Mouse (Mus musculus): Measurements from ENCODE around the gene Ugcg. TPM values are rescaled to one million over a fixed set of nuclear protein-coding genes. Genes with fewer than 3 reads are reported as not detected.

Ugcg gene
- polyA plus RNA-seq, 1 experiment, result 22.3 TPM

- no peak overlapping the region for H3K27ac ChIP-seq (ENCODE audit: insufficient read depth, low read depth, low read length)
- no peaks in the 10 kb centered on the region for H3K4me1 ChIP-seq (ENCODE audit: control insufficient read depth, insufficient read depth, low read length)
- no peak overlapping the region for H3K4me3 ChIP-seq (ENCODE audit: insufficient read depth, low read length)
- TF ChIP-seq CTCF (IDR thresholded peaks at IDR 0.05; ENCODE audit: low read depth, low read length), result no peak
These were observed 28.0 kb downstream of the Ugcg start for GRCm38 (mm10) chr4:59217101-59217500.

DNA sequence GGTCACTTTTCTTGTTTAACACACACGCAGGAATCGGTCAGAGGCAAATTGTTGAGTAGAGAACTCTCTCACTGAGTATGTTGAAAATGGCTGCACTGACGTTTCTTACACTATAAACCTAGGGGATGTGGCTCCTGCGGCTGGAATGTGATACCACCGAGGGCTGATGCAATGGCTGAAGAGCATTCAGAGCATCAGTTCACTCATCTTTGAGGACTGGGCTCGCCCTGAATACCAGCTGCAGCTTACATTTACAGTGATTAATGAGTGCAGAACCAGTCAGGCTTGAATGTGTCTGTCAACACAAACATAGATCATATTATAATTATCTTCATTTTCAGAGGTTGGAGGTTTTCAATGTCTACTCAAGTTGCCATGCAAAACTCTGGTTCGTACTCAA lies 29.1 kb downstream of the Ugcg start:
- TF ChIP-seq POLR2A (IDR thresholded peaks at IDR 0.05; ENCODE audit: borderline replicate concordance, low read depth, low read length) (no peak), CTCF (IDR thresholded peaks at IDR 0.05; ENCODE audit: low read depth, low read length) (no peak)
- Histone ChIP-seq H3K4me1 (ENCODE audit: control insufficient read depth, insufficient read depth, low read length) (no peaks in the 10 kb centered on the region), H3K4me3 (ENCODE audit: insufficient read depth, low read length) (no peak overlapping the region), H3K27ac (ENCODE audit: insufficient read depth, low read depth, low read length) (no peak overlapping the region)

GRCm38 (mm10) chr4:59222226-59222625 lies 33.2 kb downstream of the Ugcg start:
- no peaks in the 10 kb centered on the region for H3K4me1 ChIP-seq (ENCODE audit: control insufficient read depth, insufficient read depth, low read length)
- no peak overlapping the region for H3K27ac ChIP-seq (ENCODE audit: insufficient read depth, low read depth, low read length)
- no peak overlapping the region for H3K4me3 ChIP-seq (ENCODE audit: insufficient read depth, low read length)
- TF ChIP-seq CTCF (IDR thresholded peaks at IDR 0.05; ENCODE audit: low read depth, low read length) (no peak), POLR2A (IDR thresholded peaks at IDR 0.05; ENCODE audit: borderline replicate concordance, low read depth, low read length) (no peak)

- Histone ChIP-seq H3K27ac (ENCODE audit: insufficient read depth, low read depth, low read length) (no peak overlapping the region), H3K4me1 (ENCODE audit: control insufficient read depth, insufficient read depth, low read length) (no peaks in the 10 kb centered on the region), H3K4me3 (ENCODE audit: insufficient read depth, low read length) (no peak overlapping the region)
- no peak for TF ChIP-seq CTCF (IDR thresholded peaks at IDR 0.05; ENCODE audit: low read depth, low read length)
- no peak for TF ChIP-seq POLR2A (IDR thresholded peaks at IDR 0.05; ENCODE audit: borderline replicate concordance, low read depth, low read length)
These were observed 34.1 kb downstream of the Ugcg start for GRCm38 (mm10) chr4:59223055-59223615.

DNA sequence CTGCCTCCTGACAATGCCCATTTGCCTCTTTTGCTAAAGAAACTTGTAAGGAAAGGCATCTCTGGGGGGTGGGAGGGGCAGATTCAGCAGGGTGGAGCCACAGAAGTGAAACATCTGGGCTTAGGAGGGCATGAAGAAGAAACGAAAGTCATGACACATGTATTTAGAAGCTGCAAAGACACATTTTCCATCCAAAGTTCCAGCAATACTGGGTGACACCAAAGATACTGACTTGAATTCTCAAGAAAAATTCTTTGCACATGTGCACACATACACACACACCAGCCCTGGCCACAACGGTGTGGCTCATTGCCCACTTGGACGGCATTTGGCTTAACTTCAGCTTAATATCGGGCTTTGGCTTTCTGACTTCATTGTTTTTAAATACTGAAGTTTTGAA lies 35.8 kb downstream of the Ugcg start:
- Histone ChIP-seq H3K27ac (ENCODE audit: insufficient read depth, low read depth, low read length) (no peak overlapping the region), H3K4me3 (ENCODE audit: insufficient read depth, low read length) (no peak overlapping the region), H3K4me1 (ENCODE audit: control insufficient read depth, insufficient read depth, low read length) (no peaks in the 10 kb centered on the region)
- TF ChIP-seq CTCF (IDR thresholded peaks at IDR 0.05; ENCODE audit: low read depth, low read length) (no peak), POLR2A (IDR thresholded peaks at IDR 0.05; ENCODE audit: borderline replicate concordance, low read depth, low read length) (no peak)

GRCm38 (mm10) chr4:59227047-59227446 lies 38.0 kb downstream of the Ugcg start:
- H3K4me3 ChIP-seq (ENCODE audit: insufficient read depth, low read length), result no peak overlapping the region
- TF ChIP-seq CTCF (IDR thresholded peaks at IDR 0.05; ENCODE audit: low read depth, low read length) (no peak), POLR2A (IDR thresholded peaks at IDR 0.05; ENCODE audit: borderline replicate concordance, low read depth, low read length) (no peak)

GRCm38 (mm10) chr4:59228951-59229350 lies 39.9 kb downstream of the Ugcg start:
- no peak overlapping the region for H3K27ac ChIP-seq (ENCODE audit: insufficient read depth, low read depth, low read length)
- no peak overlapping the region for H3K4me3 ChIP-seq (ENCODE audit: insufficient read depth, low read length)
- no peaks in the 10 kb centered on the region for H3K4me1 ChIP-seq (ENCODE audit: control insufficient read depth, insufficient read depth, low read length)
- TF ChIP-seq CTCF (IDR thresholded peaks at IDR 0.05; ENCODE audit: low read depth, low read length) (no peak), POLR2A (IDR thresholded peaks at IDR 0.05; ENCODE audit: borderline replicate concordance, low read depth, low read length) (no peak)

More at GRCm38 (mm10) chr4:59227047-59227446, 38.0 kb downstream of the Ugcg start:
- Histone ChIP-seq H3K27ac (ENCODE audit: insufficient read depth, low read depth, low read length) (no peak overlapping the region), H3K4me1 (ENCODE audit: control insufficient read depth, insufficient read depth, low read length) (no peaks in the 10 kb centered on the region)

DNA sequence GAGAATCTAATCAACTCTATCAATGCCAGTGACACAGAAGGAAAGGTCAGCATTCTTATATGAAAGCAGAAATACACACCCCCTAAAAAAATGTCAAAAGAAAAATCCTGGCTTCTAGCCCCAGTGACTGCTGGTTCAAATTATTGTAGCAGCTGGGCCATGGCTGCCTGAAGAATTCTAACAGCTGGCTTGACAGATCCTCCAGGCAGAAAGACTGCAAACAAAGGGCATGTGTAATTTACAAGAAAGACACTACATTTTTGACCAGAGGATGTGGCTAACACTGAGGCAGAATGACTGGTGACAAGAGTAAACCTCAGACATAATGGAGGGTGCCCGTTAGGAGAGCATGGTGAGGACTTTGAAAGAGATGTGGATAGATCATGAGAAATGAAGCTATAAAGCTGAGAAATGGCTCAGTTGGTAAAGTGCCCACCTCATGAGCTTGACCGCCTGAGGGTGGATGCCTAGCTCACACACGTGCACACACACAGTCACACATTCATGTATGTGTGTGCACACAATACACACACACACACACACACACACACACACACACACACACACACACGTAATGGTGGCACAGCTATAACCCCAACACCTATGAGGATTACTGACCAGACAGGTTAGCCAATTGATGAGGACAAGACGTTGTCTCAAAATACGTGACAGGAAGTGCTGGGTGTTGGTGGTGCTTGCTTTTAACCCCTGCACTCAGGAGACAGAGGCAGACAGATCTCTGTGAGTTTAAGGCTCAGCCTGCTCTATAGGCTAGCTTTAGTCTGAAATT lies 42.4 kb downstream of the Ugcg start:
- no peak overlapping the region for H3K27ac ChIP-seq (ENCODE audit: insufficient read depth, low read depth, low read length)
- no peaks in the 10 kb centered on the region for H3K4me1 ChIP-seq (ENCODE audit: control insufficient read depth, insufficient read depth, low read length)
- H3K4me3 ChIP-seq (ENCODE audit: insufficient read depth, low read length), result no peak overlapping the region
- TF ChIP-seq CTCF (IDR thresholded peaks at IDR 0.05; ENCODE audit: low read depth, low read length) (no peak), POLR2A (IDR thresholded peaks at IDR 0.05; ENCODE audit: borderline replicate concordance, low read depth, low read length) (no peak)

DNA sequence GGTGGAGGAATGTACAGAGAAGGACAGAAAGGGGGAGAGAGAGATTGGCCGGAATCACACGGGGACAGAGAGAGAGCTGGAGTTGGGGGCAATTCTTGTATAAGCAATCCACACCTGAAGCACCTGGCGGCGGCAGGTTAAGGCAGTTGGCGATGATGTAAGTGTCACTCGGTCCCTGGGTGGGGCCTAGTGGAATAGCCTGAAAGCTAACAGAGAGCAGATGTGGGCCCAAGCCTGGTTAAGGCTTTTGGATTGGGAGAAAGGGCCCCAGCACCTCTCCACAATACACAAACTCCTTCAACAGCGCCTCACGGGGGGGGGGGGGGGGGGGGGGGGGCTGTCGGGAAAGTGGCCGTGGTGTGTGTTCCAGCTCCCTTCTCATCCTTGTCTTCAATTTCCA lies 45.0 kb downstream of the Ugcg start:
- peaks cover 10% of the 10 kb centered on the region for H3K4me1 ChIP-seq (ENCODE audit: control insufficient read depth, insufficient read depth, low read length)
- H3K4me3 ChIP-seq (ENCODE audit: insufficient read depth, low read length), result no peak overlapping the region
- TF ChIP-seq POLR2A (IDR thresholded peaks at IDR 0.05; ENCODE audit: borderline replicate concordance, low read depth, low read length) (no peak), CTCF (IDR thresholded peaks at IDR 0.05; ENCODE audit: low read depth, low read length) (no peak)
- H3K27ac ChIP-seq (ENCODE audit: insufficient read depth, low read depth, low read length), result no peak overlapping the region

GRCm38 (mm10) chr4:59234451-59235216 lies 45.6 kb downstream of the Ugcg start:
- Histone ChIP-seq H3K4me3 (ENCODE audit: insufficient read depth, low read length) (no peak overlapping the region), H3K4me1 (ENCODE audit: control insufficient read depth, insufficient read depth, low read length) (peaks cover 14% of the 10 kb centered on the region), H3K27ac (ENCODE audit: insufficient read depth, low read depth, low read length) (no peak overlapping the region)
- no peak for TF ChIP-seq CTCF (IDR thresholded peaks at IDR 0.05; ENCODE audit: low read depth, low read length)
- TF ChIP-seq POLR2A (IDR thresholded peaks at IDR 0.05; ENCODE audit: borderline replicate concordance, low read depth, low read length), result no peak
